Mouse (Mus musculus) gastrocnemius, postnatal 10 days (tissue): ENCODE results near the gene Abcb10. TPM values are rescaled to one million over a fixed set of nuclear protein-coding genes. Genes with fewer than 3 reads are reported as not detected.

Experiments
- DNase-seq: peaks from one replicate; pipeline ENCODE4 v3.0.0; 2021; ENCODE audit warnings: mixed read lengths
- microRNA-seq, 2 experiments: library from miRNA; unstranded; fragments of <30 nt; microRNA quantifications; one replicate each; pipeline ENCODE4 v1.2.0; 2021
- total RNA-seq, 2 experiments: library from RNA; stranded (reverse); gene quantifications; 2 replicates each; pipeline ENCODE4 v1.2.3; 2021

Gene Abcb10
- total RNA-seq, 2 experiments from 2014 or later = 13.2 to 13.3 TPM

DNA sequence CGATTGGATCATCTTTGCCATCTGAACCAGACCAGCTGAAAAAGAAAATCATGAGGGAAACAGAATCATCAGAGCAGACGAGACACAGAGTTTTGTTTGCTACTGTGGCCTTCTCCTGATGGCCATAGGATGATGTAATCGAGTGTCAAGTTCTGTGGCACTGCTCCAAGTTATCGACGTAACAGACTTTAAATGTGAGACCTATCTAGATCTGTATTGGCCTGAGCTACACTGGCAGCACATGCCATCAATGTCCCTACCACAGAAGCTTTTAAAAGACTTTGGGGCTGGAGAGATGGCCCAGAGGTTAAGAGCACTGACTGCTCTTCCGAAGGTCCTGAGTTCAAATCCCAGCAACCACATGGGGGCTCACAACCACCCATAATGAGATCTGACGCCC lies 80.3 kb downstream of the Abcb10 start:
- no peak for DNase-seq

Small RNA genes within 50 kb of the gene (microRNA-seq; reads per million reads assigned to microRNA genes)
- 0 reads per million in 2 experiments for gene Mir1967

Other genes starting within 250 kb of the Abcb10 start
- gene Rab4a, start 177.1 kb downstream of the Abcb10 start, total RNA-seq = 10 to 100 TPM; 11.7 to 14.1 TPM
- 1 to 10 TPM; 1.9 to 2.5 TPM for gene Ccsap, start 122.9 kb downstream of the Abcb10 start, total RNA-seq
- over 10,000 TPM; 50,548 to 53,307 TPM for gene Acta1, start 88.4 kb downstream of the Abcb10 start, total RNA-seq
- 10 to 100 TPM; 11.6 to 14.2 TPM for gene Nup133, start 33.9 kb downstream of the Abcb10 start, total RNA-seq
- 10 to 100 TPM; 15.5 to 15.6 TPM for gene Taf5l, start 38.3 kb upstream of the Abcb10 start, total RNA-seq
- gene Urb2, start 38.4 kb upstream of the Abcb10 start, total RNA-seq = 1 to 10 TPM; 7.4 to 8.4 TPM
- gene Galnt2, start 248.3 kb upstream of the Abcb10 start, total RNA-seq = 10 to 100 TPM; 40.8 to 46.3 TPM